Mouse (Mus musculus) myocyte (in vitro differentiated cells): ENCODE measurements around the gene Rpl13a. TPM values are rescaled to one million over a fixed set of nuclear protein-coding genes. Genes with fewer than 3 reads are reported as not detected.

Experiments used
- H3K27me3 ChIP-seq: one replicate; pipeline ENCODE4 v1.6.1; 2011; ENCODE audit not compliant: control insufficient read depth, insufficient read depth, insufficient read length
- H3K36me3 ChIP-seq: one replicate; pipeline ENCODE4 v1.6.1; 2011; ENCODE audit not compliant: control insufficient read depth, insufficient read depth
- H3K4me2 ChIP-seq: one replicate; pipeline ENCODE4 v1.6.1; 2011; ENCODE audit warnings: low read depth, control low read depth
- H3K4me3 ChIP-seq: one replicate; pipeline ENCODE4 v1.5.1; 2011; ENCODE audit warnings: mild to moderate bottlenecking, control low read depth, moderate library complexity
- H3K79me2 ChIP-seq: one replicate; pipeline ENCODE4 v1.6.1; 2011; ENCODE audit not compliant: control insufficient read depth, insufficient read depth
- H3ac ChIP-seq: one replicate; pipeline ENCODE4 v1.6.1; 2011; ENCODE audit not compliant: control insufficient read depth, insufficient read length
- CEBPB ChIP-seq: IDR thresholded peaks from 2 replicates; pipeline ENCODE4 v1.6.1; 2011; ENCODE audit warnings: mild to moderate bottlenecking, moderate library complexity; ENCODE audit not compliant: poor library complexity, insufficient read depth, severe bottlenecking
- E2F4 ChIP-seq: IDR thresholded peaks from one replicate; pipeline ENCODE4 v1.6.1; 2011; ENCODE audit warnings: mild to moderate bottlenecking, control low read depth, moderate library complexity; ENCODE audit not compliant: insufficient read depth
- MAX ChIP-seq: IDR thresholded peaks from one replicate; pipeline ENCODE4 v1.6.1; 2011; ENCODE audit warnings: low read depth, mild to moderate bottlenecking, control low read depth
- MYOD1 ChIP-seq, 3 experiments: IDR thresholded peaks; one replicate each; pipeline ENCODE4 v1.6.1; 2011; ENCODE audit warnings: control low read depth in 2 of 3, low read depth in 2 of 3, mild to moderate bottlenecking in 2 of 3, moderate library complexity in 1 of 3; ENCODE audit not compliant: insufficient read length in 2 of 3, control insufficient read depth in 1 of 3
- MYOG ChIP-seq, 3 experiments: IDR thresholded peaks; one replicate each; pipeline ENCODE4 v1.6.1; 2011; ENCODE audit warnings: control low read depth in 2 of 3, low read depth in 2 of 3, mild to moderate bottlenecking in 2 of 3; ENCODE audit not compliant: insufficient read length in 2 of 3, control insufficient read depth in 1 of 3, insufficient read depth in 1 of 3
- POLR2A ChIP-seq: IDR thresholded peaks from one replicate; pipeline ENCODE4 v1.6.1; 2011; ENCODE audit warnings: low read depth, mild to moderate bottlenecking, control low read depth, moderate library complexity; ENCODE audit not compliant: insufficient read length
- POLR2AphosphoS2 ChIP-seq: IDR thresholded peaks from one replicate; pipeline ENCODE4 v1.6.1; 2011; ENCODE audit warnings: low read depth, control low read depth; ENCODE audit not compliant: insufficient read length
- REST ChIP-seq: IDR thresholded peaks from one replicate; pipeline ENCODE4 v1.6.1; 2011; ENCODE audit warnings: mild to moderate bottlenecking, control low read depth, moderate library complexity; ENCODE audit not compliant: insufficient read depth, insufficient read length
- SRF ChIP-seq: IDR thresholded peaks from one replicate; pipeline ENCODE4 v1.6.1; 2011; ENCODE audit warnings: low read depth; ENCODE audit not compliant: control insufficient read depth, insufficient read length
- TCF12 ChIP-seq: IDR thresholded peaks from one replicate; pipeline ENCODE4 v1.6.1; 2011; ENCODE audit warnings: mild to moderate bottlenecking, control low read depth; ENCODE audit not compliant: poor library complexity, insufficient read depth, severe bottlenecking
- TCF3 ChIP-seq: IDR thresholded peaks from one replicate; pipeline ENCODE4 v1.6.1; 2011; ENCODE audit warnings: low read depth, control low read depth; ENCODE audit not compliant: insufficient read length
- USF1 ChIP-seq: IDR thresholded peaks from one replicate; pipeline ENCODE4 v1.6.1; 2011; ENCODE audit warnings: low read depth, mild to moderate bottlenecking, control low read depth, moderate library complexity
- polyA plus RNA-seq: library from polyadenylated mRNA; unstranded; fragments of >200 nt; fragmentation: generic; extraction: Trizol; gene quantifications from one replicate; pipeline ENCODE4 v1.2.1, GENCODE M21; 2012; ENCODE audit warnings: missing spikeins

The Rpl13a gene
- polyA plus RNA-seq, 1 experiment = 6,110 TPM

- TF ChIP-seq POLR2A = no peak
- H3ac ChIP-seq = no peak overlapping the region
- no peak overlapping the region for H3K4me2 ChIP-seq
- H3K79me2 ChIP-seq = no peaks in the 10 kb centered on the region
- no peaks in the 10 kb centered on the region for H3K36me3 ChIP-seq
- no peak overlapping the region for H3K4me3 ChIP-seq
- no peaks in the 10 kb centered on the region for H3K27me3 ChIP-seq
Measured at GRCm38 (mm10) chr7:45133446-45134159, 5.0 kb upstream of the Rpl13a start.

GRCm38 (mm10) chr7:45131850-45132249 is 3.3 kb upstream of the Rpl13a start:
- Histone ChIP-seq H3ac (no peak overlapping the region), H3K27me3 (no peaks in the 10 kb centered on the region), H3K4me2 (no peak overlapping the region), H3K4me3 (no peak overlapping the region), H3K36me3 (peaks cover 4% of the 10 kb centered on the region), H3K79me2 (peaks cover 16% of the 10 kb centered on the region)
- TF ChIP-seq E2F4 (no peak), POLR2AphosphoS2 (no peak), TCF3 (no peak), MYOG (IDR thresholded peaks at IDR 0.05; ENCODE audit: control insufficient read depth in 1 of 3, insufficient read depth in 1 of 3, insufficient read length in 2 of 3, low read depth in 2 of 3) (no peak)

- Histone ChIP-seq H3K4me3 (peak overlapping the region; percentile 81), H3K79me2 (peaks cover 28% of the 10 kb centered on the region), H3ac (peak overlapping the region; percentile 18), H3K4me2 (peak overlapping the region; percentile 86), H3K36me3 (peaks cover 23% of the 10 kb centered on the region), H3K27me3 (no peaks in the 10 kb centered on the region)
- TF ChIP-seq TCF3 = no peak
- no peak for TF ChIP-seq MAX
- TF ChIP-seq CEBPB = no peak
- peak; percentile 39 for TF ChIP-seq POLR2AphosphoS2
- peak; percentile 36 for TF ChIP-seq POLR2A
- TF ChIP-seq USF1 = no peak
Measured at GRCm38 (mm10) chr7:45129776-45130512, 1.4 kb upstream of the Rpl13a start.

- H3K4me3 ChIP-seq = peak overlapping the region; percentile 81
- H3K4me2 ChIP-seq = peak overlapping the region; percentile 86
- TF ChIP-seq CEBPB = peak; percentile 98
- TF ChIP-seq E2F4 = no peak
- TF ChIP-seq POLR2A = no peak
- no peak for TF ChIP-seq MYOG (IDR thresholded peaks at IDR 0.05; ENCODE audit: control insufficient read depth in 1 of 3, insufficient read depth in 1 of 3, insufficient read length in 2 of 3, low read depth in 2 of 3)
- peak; percentile 54 for TF ChIP-seq POLR2AphosphoS2
- no peak for TF ChIP-seq MAX
- no peak for TF ChIP-seq TCF3
- no peak for TF ChIP-seq SRF
- TF ChIP-seq MYOD1 (IDR thresholded peaks at IDR 0.05; ENCODE audit: control insufficient read depth in 1 of 3, insufficient read length in 2 of 3, low read depth in 2 of 3) = no peak
- TF ChIP-seq USF1 = no peak
- TF ChIP-seq REST = no peak
- no peak for TF ChIP-seq TCF12
- H3K27me3 ChIP-seq = no peaks in the 10 kb centered on the region
- H3K36me3 ChIP-seq = peaks cover 23% of the 10 kb centered on the region
- peak overlapping the region; percentile 18 for H3ac ChIP-seq
- H3K79me2 ChIP-seq = peaks cover 28% of the 10 kb centered on the region
Measured at GRCm38 (mm10) chr7:45129318-45129717, 757 bp upstream of the Rpl13a start.

- peak overlapping the region; percentile 63 for H3ac ChIP-seq
- peak overlapping the region; percentile 99 for H3K4me2 ChIP-seq
- TF ChIP-seq MYOD1 (IDR thresholded peaks at IDR 0.05; ENCODE audit: control insufficient read depth in 1 of 3, insufficient read length in 2 of 3, low read depth in 2 of 3) (no peak), POLR2AphosphoS2 (peak; percentile 47)
- H3K36me3 ChIP-seq = peaks cover 27% of the 10 kb centered on the region
- H3K79me2 ChIP-seq = peaks cover 41% of the 10 kb centered on the region
- no peaks in the 10 kb centered on the region for H3K27me3 ChIP-seq
- peak overlapping the region; percentile 81 for H3K4me3 ChIP-seq
Measured at GRCm38 (mm10) chr7:45127700-45128224, 799 bp downstream of the Rpl13a start.
